Mouse (Mus musculus): ENCODE measurements around the gene Rbm8a. TPM values are rescaled to one million over a fixed set of nuclear protein-coding genes. Genes with fewer than 3 reads are reported as not detected.
"Not testable (repeated sequence)": the region's sequence is repeated elsewhere in the genome, so short reads cannot be mapped to it uniquely, and the experiment has no call there.

Gene Rbm8a
- total RNA-seq, 2 experiments from 2014 or later = 56.5 to 66.6 TPM

GRCm38 (mm10) chr3:96601941-96602703 is 27.6 kb upstream of the Rbm8a start:
- intact Hi-C loops (cut with DNase I) = loop anchor here (5.0 kb wide), 1 partner anchor 35 kb away; the partner anchor contains the start of genes Gm42957 and Pex11b
- peak; percentile 56 for DNase-seq

GRCm38 (mm10) chr3:96602704-96603084 is 27.0 kb upstream of the Rbm8a start:
- intact Hi-C loops (cut with DNase I) = loop anchor here (5.0 kb wide), 1 partner anchor 35 kb away; the partner anchor contains the start of genes Gm42957 and Pex11b
- no peak for DNase-seq

GRCm38 (mm10) chr3:96603311-96603710 is 26.4 kb upstream of the Rbm8a start:
- peak; percentile 85 for DNase-seq
- intact Hi-C loops (cut with DNase I) = loop anchor here (5.0 kb wide), 1 partner anchor 34 kb away; the partner anchor contains the start of genes Gm42957 and Pex11b

- intact Hi-C loops (cut with DNase I) = not testable (repeated sequence)
Observed at GRCm38 (mm10) chr3:96606007-96606406, 23.7 kb upstream of the Rbm8a start.

GRCm38 (mm10) chr3:96606618-96607017 is 23.1 kb upstream of the Rbm8a start:
- DNase-seq = no peak
- intact Hi-C loops (cut with DNase I) = no loop called here

More at GRCm38 (mm10) chr3:96606007-96606406, 23.7 kb upstream of the Rbm8a start:
- DNase-seq = not testable (repeated sequence)

- intact Hi-C loops (cut with DNase I) = no loop called here
- DNase-seq = no peak
Observed at GRCm38 (mm10) chr3:96617941-96618340, 11.8 kb upstream of the Rbm8a start.

GRCm38 (mm10) chr3:96623201-96623600 is 6.5 kb upstream of the Rbm8a start:
- intact Hi-C loops (cut with DNase I) = no loop called here
- no peak for DNase-seq

GRCm38 (mm10) chr3:96632058-96632457 is 2.3 kb downstream of the Rbm8a start:
- no peak for DNase-seq
- intact Hi-C loops (cut with DNase I) = loop anchor here (10.0 kb wide), 1 partner anchor 87 kb away; no protein-coding TSS in a partner anchor

- intact Hi-C loops (cut with DNase I) = loop anchor here (10.0 kb wide), 1 partner anchor 89 kb away; no protein-coding TSS in a partner anchor
Observed at GRCm38 (mm10) chr3:96634015-96634414, 4.3 kb downstream of the Rbm8a start.

GRCm38 (mm10) chr3:96634928-96635879 is 5.5 kb downstream of the Rbm8a start, which contains the start of the genes Pex11b and Gm42957:
Pex11b (plus strand) TSS chr3:96635376.
Gm42957 (plus strand) TSS chr3:96635474.
- peak; percentile 82 for DNase-seq
- intact Hi-C loops (cut with DNase I) = loop anchor here (5.0 to 10.0 kb wide), 2 partner anchors 33 to 90 kb away; partner anchors contain the start of gene Lix1l

More at GRCm38 (mm10) chr3:96634015-96634414, 4.3 kb downstream of the Rbm8a start:
- DNase-seq = no peak

- intact Hi-C loops (cut with DNase I) = loop anchor here (5.0 to 10.0 kb wide), 2 partner anchors 34 to 91 kb away; partner anchors contain the start of gene Lix1l
- no peak for DNase-seq
Observed at GRCm38 (mm10) chr3:96635906-96636305, 6.2 kb downstream of the Rbm8a start.

GRCm38 (mm10) chr3:96636448-96636847 is 6.7 kb downstream of the Rbm8a start:
- intact Hi-C loops (cut with DNase I) = loop anchor here (5.0 to 10.0 kb wide), 2 partner anchors 34 to 92 kb away; partner anchors contain the start of gene Lix1l
- no peak for DNase-seq

GRCm38 (mm10) chr3:96639219-96639618 is 9.5 kb downstream of the Rbm8a start:
- intact Hi-C loops (cut with DNase I) = loop anchor here (5.0 to 10.0 kb wide), 2 partner anchors 37 to 94 kb away; partner anchors contain the start of gene Lix1l
- peak; percentile 52 for DNase-seq

- peak; percentile 53 for DNase-seq
- intact Hi-C loops (cut with DNase I) = no loop called here
Observed at GRCm38 (mm10) chr3:96645018-96645649, 15.4 kb downstream of the Rbm8a start, which contains the start of gene Itga10. Itga10 (plus strand) TSS chr3:96645584.

GRCm38 (mm10) chr3:96647365-96647764 is 17.6 kb downstream of the Rbm8a start:
- no peak for DNase-seq
- intact Hi-C loops (cut with DNase I) = no loop called here

GRCm38 (mm10) chr3:96660901-96661300 is 31.2 kb downstream of the Rbm8a start:
- no peak for DNase-seq
- intact Hi-C loops (cut with DNase I) = no loop called here

GRCm38 (mm10) chr3:96662731-96663316 is 33.1 kb downstream of the Rbm8a start:
- intact Hi-C loops (cut with DNase I) = no loop called here
- DNase-seq = no peak

- intact Hi-C loops (cut with DNase I) = no loop called here
- DNase-seq = peak; percentile 87
Observed at GRCm38 (mm10) chr3:96663432-96664239, 33.9 kb downstream of the Rbm8a start.
